Mouse (Mus musculus) thymus, postnatal 0 days (tissue): Measurements from ENCODE around the gene Gsdme. TPM values are rescaled to one million over a fixed set of nuclear protein-coding genes. Genes with fewer than 3 reads are reported as not detected.

Source experiments
- DNase-seq: peaks from one replicate; pipeline ENCODE4 v3.0.0-alpha.2; 2015; ENCODE audit warnings: low spot score
- polyA plus RNA-seq: library from polyadenylated mRNA; unstranded; fragments of >200 nt; fragmentation: Nextera tagmentation; extraction: Ambion mirVana; gene quantifications from 2 replicates; pipeline ENCODE4 v1.2.1, GENCODE M21; 2015

Gsdme gene
- polyA plus RNA-seq, 1 experiment from 2014 or later = 23.8 TPM

GRCm38 (mm10) chr6:50247356-50247755, 16.3 kb downstream of the Gsdme start:
- peak; percentile 61 for DNase-seq

- peak; percentile 33 for DNase-seq
Observed at GRCm38 (mm10) chr6:50244967-50245366, 18.7 kb downstream of the Gsdme start.

GRCm38 (mm10) chr6:50244126-50244525, 19.5 kb downstream of the Gsdme start:
- no peak for DNase-seq

- DNase-seq = no peak
Observed at GRCm38 (mm10) chr6:50240437-50240836, 23.2 kb downstream of the Gsdme start.

- DNase-seq = no peak
Observed at GRCm38 (mm10) chr6:50239902-50240301, 23.8 kb downstream of the Gsdme start.

GRCm38 (mm10) chr6:50237963-50238362, 25.7 kb downstream of the Gsdme start:
- no peak for DNase-seq

GRCm38 (mm10) chr6:50232984-50233383, 30.7 kb downstream of the Gsdme start:
- DNase-seq = no peak

GRCm38 (mm10) chr6:50231288-50231687, 32.4 kb downstream of the Gsdme start:
- no peak for DNase-seq

- no peak for DNase-seq
Observed at GRCm38 (mm10) chr6:50228180-50228579, 35.5 kb downstream of the Gsdme start.

GRCm38 (mm10) chr6:50225232-50225631, 38.4 kb downstream of the Gsdme start:
- DNase-seq = no peak

GRCm38 (mm10) chr6:50223606-50224005, 40.1 kb downstream of the Gsdme start:
- no peak for DNase-seq

GRCm38 (mm10) chr6:50222986-50223385, 40.7 kb downstream of the Gsdme start:
- peak; percentile 41 for DNase-seq

GRCm38 (mm10) chr6:50222351-50222750, 41.3 kb downstream of the Gsdme start:
- DNase-seq = no peak

- DNase-seq = peak; percentile 42
Observed at GRCm38 (mm10) chr6:50220863-50221262, 42.8 kb downstream of the Gsdme start.

- DNase-seq = no peak
Observed at GRCm38 (mm10) chr6:50219066-50219465, 44.6 kb downstream of the Gsdme start.

- no peak for DNase-seq
Observed at GRCm38 (mm10) chr6:50218628-50219027, 45.0 kb downstream of the Gsdme start.

- DNase-seq = no peak
Observed at GRCm38 (mm10) chr6:50215986-50216385, 47.7 kb downstream of the Gsdme start.

- no peak for DNase-seq
Observed at GRCm38 (mm10) chr6:50215373-50215745, 48.3 kb downstream of the Gsdme start.

- DNase-seq = no peak
Observed at GRCm38 (mm10) chr6:50214711-50215372, 48.8 kb downstream of the Gsdme start.

GRCm38 (mm10) chr6:50205093-50205492, 58.6 kb downstream of the Gsdme start:
- DNase-seq = no peak

- DNase-seq = no peak
Observed at GRCm38 (mm10) chr6:50204356-50204755, 59.3 kb downstream of the Gsdme start.

- no peak for DNase-seq
Observed at GRCm38 (mm10) chr6:50193851-50194250, 69.8 kb downstream of the Gsdme start.

- no peak for DNase-seq
Observed at GRCm38 (mm10) chr6:50192822-50193221, 70.8 kb downstream of the Gsdme start.

GRCm38 (mm10) chr6:50192169-50192568, 71.5 kb downstream of the Gsdme start:
- DNase-seq = no peak
